Mouse (Mus musculus): ENCODE data around the gene Optn. TPM values are rescaled to one million over a fixed set of nuclear protein-coding genes. Genes with fewer than 3 reads are reported as not detected.

The Optn gene
- total RNA-seq (2023), result 1 to 10 TPM; 5.2 to 6.5 TPM

DNA sequence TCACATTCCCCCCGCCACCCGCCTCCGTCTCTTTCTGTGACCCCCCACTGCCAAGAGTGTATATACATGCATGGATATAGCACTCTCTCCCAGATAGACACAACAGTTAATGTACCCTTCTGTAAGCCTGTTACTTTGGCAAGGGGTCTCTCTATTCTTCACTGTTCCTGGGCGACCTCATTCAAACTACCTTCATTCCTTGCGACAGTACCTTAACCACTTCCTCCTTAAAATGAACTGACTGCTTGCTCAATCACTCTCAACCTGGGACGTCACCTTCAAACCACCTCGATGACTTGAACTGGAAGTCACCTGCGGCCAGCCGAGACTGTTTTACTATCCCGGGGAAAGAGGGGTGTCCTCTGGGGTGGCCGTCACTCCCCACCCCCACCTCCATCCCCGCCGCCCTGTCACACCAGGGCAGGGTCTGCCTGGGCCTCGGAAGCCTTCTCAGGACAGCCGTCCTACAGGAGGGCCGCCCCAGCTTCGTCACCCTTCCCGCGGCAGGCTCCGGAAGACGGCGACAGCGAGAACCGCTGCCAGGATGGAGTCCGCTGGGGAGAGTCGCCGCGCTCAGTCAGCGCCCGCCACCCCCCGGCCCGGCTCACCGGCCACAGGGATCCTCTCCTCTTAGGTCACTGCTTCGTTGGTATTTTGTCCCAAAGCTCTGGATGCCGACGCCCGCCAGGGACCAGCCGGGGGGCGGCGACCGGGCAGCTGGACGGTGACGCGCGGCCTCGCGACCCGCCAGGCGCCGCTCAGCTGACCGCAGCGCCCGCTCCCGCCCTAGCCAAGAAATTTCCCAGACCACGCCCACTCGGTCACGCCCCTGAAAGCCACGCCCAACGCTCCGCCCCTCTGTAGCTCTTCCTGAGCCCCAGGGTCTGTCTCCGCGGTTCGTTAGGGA, at the start of gene Optn:
Gene Optn (minus strand): TSS at position 753 of the 907 bp plus-strand sequence.

GRCm38 (mm10) chr2:5012491-5013324, 51.1 kb downstream of the Optn start, which contains the start of gene Mcm10:
Mcm10 (minus strand) TSS chr2:5012791.

DNA sequence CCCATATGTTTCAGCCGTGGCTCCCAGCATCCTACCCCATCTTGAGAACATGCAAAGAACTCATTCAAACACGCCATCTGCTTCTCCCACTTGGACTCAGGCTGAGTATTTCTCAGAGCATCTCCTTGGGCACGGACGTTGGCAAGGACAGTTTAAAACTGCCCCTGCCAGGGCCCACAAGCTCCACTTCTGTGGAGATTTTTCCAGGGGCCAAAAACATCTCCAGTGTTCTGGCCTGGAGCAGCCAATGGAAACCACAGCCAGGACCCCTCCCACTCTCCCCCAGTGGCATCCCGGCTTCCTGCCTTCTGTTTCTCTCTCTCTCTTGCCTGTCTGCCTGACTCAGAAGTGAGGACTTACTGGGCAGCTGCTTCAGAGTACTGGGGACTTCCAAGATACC, 88.0 kb downstream of the Optn start, which contains the start of gene Ucma:
Gene Ucma (plus strand): TSS at position 316 of the 400 bp plus-strand sequence.

Other genes with a start within 250 kb of the Optn start
- 10 to 100 TPM; 21.5 to 23.6 TPM for gene Sephs1, start 182.5 kb downstream of the Optn start, total RNA-seq (2023)
- 10 to 100 TPM; 48.3 to 60.2 TPM for gene Phyh, start 145.0 kb downstream of the Optn start, total RNA-seq (2023)
- not detected for gene Ucma, start 87.9 kb downstream of the Optn start, total RNA-seq (2023)
- 1 to 10 TPM; 1.6 to 2.0 TPM for gene Mcm10, start 51.3 kb downstream of the Optn start, total RNA-seq (2023)
- gene Ccdc3, start 73.7 kb upstream of the Optn start, total RNA-seq (2023), result not detected